Mouse (Mus musculus) liver, embryonic 13.5 days (tissue): ENCODE results near the gene Vmn2r70. TPM values are rescaled to one million over a fixed set of nuclear protein-coding genes. Genes with fewer than 3 reads are reported as not detected.

Experiments
- ATAC-seq: fragments of 200-750 bp; cut with Nextera tagmentation; 2 replicates; pipeline ENCODE4 v1.8.0; 2017; ENCODE audit warnings: low read depth, mild to moderate bottlenecking, moderate number of reproducible peaks, moderate library complexity
- DNase-seq: peaks from one replicate; pipeline ENCODE4 v3.0.0; 2022
- H3K27ac ChIP-seq: fragments of 300-500 bp; sonication (generic); 2 replicates; pipeline ENCODE4 v1.5.1; 2015; ENCODE audit warnings: moderate library complexity, mild to moderate bottlenecking, inconsistent platforms
- H3K27me3 ChIP-seq: fragments of 300-500 bp; sonication (generic); 2 replicates; pipeline ENCODE4 v1.6.1; 2015; ENCODE audit warnings: mild to moderate bottlenecking, inconsistent platforms
- H3K36me3 ChIP-seq: fragments of 300-500 bp; sonication (generic); 2 replicates; pipeline ENCODE4 v1.6.1; 2015; ENCODE audit warnings: mild to moderate bottlenecking, inconsistent platforms
- H3K4me1 ChIP-seq: fragments of 300-500 bp; sonication (generic); replicated peaks from 2 replicates; pipeline ENCODE4 v1.6.1; 2015; ENCODE audit warnings: inconsistent platforms
- H3K4me2 ChIP-seq: fragments of 300-500 bp; sonication (generic); 2 replicates; pipeline ENCODE4 v1.6.1; 2015; ENCODE audit warnings: inconsistent platforms, mild to moderate bottlenecking, moderate library complexity
- H3K4me3 ChIP-seq: fragments of 300-500 bp; sonication (generic); replicated peaks from 2 replicates; pipeline ENCODE4 v1.5.1; 2015; ENCODE audit warnings: mild to moderate bottlenecking, inconsistent platforms
- H3K9ac ChIP-seq: fragments of 300-500 bp; sonication (generic); 2 replicates; pipeline ENCODE4 v1.6.1; 2015; ENCODE audit warnings: mild to moderate bottlenecking, inconsistent platforms
- H3K9me3 ChIP-seq: fragments of 300-500 bp; sonication (generic); replicated peaks from 2 replicates; pipeline ENCODE4 v1.6.1; 2016; ENCODE audit warnings: inconsistent platforms
- WGBS: fragments of 180-500 bp; shearing (Covaris S2); methylation state at CpG from one replicate; pipeline ENCODE4 v1.1.7; 2015; ENCODE audit not compliant: insufficient replicate concordance; 5-methylcytosine and 5-hydroxymethylcytosine counted together
- polyA plus RNA-seq: library from polyadenylated mRNA; unstranded; fragments of >200 nt; fragmentation: Nextera tagmentation; extraction: Ambion mirVana; gene quantifications from 2 replicates; pipeline ENCODE4 v1.2.1, GENCODE M21; 2015

Gene Vmn2r70
- not detected in 2 replicates for polyA plus RNA-seq

DNA sequence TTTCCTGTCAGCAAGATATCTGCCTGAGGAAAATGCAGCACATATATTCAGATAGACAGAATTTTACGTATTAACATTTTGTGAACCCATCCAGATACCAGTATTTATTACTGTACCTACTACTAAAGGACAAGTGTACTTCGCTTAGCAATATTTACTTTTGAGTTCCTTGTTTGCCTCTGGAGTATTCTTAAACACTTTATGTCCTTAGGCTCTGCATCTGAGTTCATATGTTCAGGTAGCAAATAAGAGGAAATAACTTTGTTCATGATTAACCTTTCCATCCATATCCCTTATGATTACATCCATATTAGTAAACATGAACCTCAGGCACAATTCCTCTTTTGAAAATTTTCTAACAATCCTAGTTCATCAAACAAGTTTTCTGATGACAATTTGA lies at the start of gene Vmn2r70:
Gene Vmn2r70 (minus strand): TSS at position 101 of the 400 bp plus-strand sequence.
- Histone ChIP-seq H3K9me3 (no peaks in the 10 kb centered on the region), H3K36me3 (no peaks in the 10 kb centered on the region), H3K4me3 (no peak within 1 kb of the TSS), H3K9ac (no peak within 1 kb of the TSS), H3K4me2 (no peak within 1 kb of the TSS), H3K27ac (no peak within 1 kb of the TSS), H3K27me3 (no peaks in the 10 kb centered on the region), H3K4me1 (no peaks in the 10 kb centered on the region)
- WGBS = 69% methylated on average over 2 of the region's 2 CpGs
- DNase-seq (no peak), ATAC-seq (no peak)

DNA sequence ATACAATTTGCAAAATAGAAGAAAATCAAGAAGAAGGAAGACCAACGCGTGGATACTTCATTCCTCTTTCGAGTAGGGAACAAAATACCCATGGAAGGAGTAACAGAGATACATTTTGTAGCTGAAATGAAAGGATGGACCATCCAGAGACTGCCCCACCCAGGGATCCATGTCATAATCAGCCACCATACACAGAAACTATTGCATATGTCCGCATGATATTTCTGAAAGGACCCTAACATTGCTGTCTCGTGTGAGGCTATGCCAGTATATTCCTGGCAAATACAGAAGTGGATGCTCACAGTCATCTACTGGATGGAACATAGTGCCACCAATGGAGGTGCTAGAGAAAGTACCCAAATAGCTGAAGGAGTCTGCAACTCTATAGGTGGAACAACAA lies 6.2 kb downstream of the Vmn2r70 start, which contains the start of gene Vmn2r71:
Gene Vmn2r71 (plus strand): TSS at position 301 of the 400 bp plus-strand sequence.
- no peak within 1 kb of the TSS for H3K9ac ChIP-seq
- DNase-seq (no peak), ATAC-seq (no peak)
- no peaks in the 10 kb centered on the region for H3K27me3 ChIP-seq
- H3K9me3 ChIP-seq = no peaks in the 10 kb centered on the region
- H3K4me2 ChIP-seq = no peak within 1 kb of the TSS
- no peak within 1 kb of the TSS for H3K27ac ChIP-seq
- H3K4me3 ChIP-seq = no peak within 1 kb of the TSS
- H3K4me1 ChIP-seq = no peaks in the 10 kb centered on the region
- WGBS = 55% methylated on average over 5 of the region's 5 CpGs
- H3K36me3 ChIP-seq = no peaks in the 10 kb centered on the region

DNA sequence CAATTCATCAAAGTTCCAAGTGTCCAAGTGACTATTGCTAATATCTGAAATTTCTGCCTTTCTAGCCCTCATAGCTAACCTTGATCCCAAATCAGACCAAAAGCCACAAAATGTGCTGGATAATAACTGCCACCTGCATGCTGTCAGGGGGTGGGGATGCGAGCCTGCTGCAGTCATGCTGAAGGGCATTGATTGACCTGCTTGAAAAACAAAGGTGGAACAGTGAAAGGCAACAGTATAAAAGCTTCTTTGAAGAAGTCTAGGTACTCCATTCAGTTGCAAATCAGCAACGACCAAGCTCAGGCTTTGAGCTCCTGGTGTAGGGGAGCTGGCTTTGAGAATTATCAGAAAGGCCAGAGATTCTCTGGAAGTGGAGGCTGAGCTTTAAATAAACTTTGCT lies 25.9 kb downstream of the Vmn2r70 start:
- 54% methylated on average over 2 of the region's 2 CpGs for WGBS
- no peak overlapping the region for H3K9ac ChIP-seq
- H3K27ac ChIP-seq = no peak overlapping the region
- H3K4me2 ChIP-seq = no peak overlapping the region
- H3K4me3 ChIP-seq = no peak overlapping the region
- DNase-seq = no peak
- H3K36me3 ChIP-seq = no peaks in the 10 kb centered on the region
- H3K27me3 ChIP-seq = no peaks in the 10 kb centered on the region
- no peak for ATAC-seq
- H3K4me1 ChIP-seq = no peaks in the 10 kb centered on the region
- H3K9me3 ChIP-seq = no peaks in the 10 kb centered on the region

DNA sequence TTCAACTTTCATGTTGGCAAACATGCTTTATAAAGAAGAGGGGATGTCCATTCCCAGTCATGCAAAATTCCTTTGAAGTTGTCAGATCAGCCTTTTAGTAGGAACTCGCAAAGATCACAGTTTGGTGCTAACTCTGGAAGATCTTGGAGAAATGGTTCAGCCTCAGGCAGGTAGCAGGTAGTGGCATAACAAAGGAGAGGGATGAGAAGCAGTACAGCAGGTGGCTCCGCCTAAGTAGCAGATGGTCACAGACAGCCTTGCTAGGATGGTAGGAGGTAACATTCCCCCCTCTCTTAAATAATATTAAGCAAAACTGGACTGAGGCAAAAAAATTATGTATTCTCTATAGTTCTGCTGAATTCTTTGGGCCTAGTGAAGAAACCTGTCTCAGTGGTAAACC lies 26.9 kb downstream of the Vmn2r70 start:
- WGBS = 61% methylated on average over 2 of the region's 2 CpGs

More for the DNA sequence above, 26.9 kb downstream of the Vmn2r70 start:
- no peaks in the 10 kb centered on the region for H3K27me3 ChIP-seq
- no peaks in the 10 kb centered on the region for H3K4me1 ChIP-seq
- H3K9me3 ChIP-seq = no peaks in the 10 kb centered on the region
- ATAC-seq (no peak), DNase-seq (no peak)
- H3K27ac ChIP-seq = no peak overlapping the region
- H3K4me3 ChIP-seq = no peak overlapping the region
- H3K9ac ChIP-seq = no peak overlapping the region
- H3K36me3 ChIP-seq = no peaks in the 10 kb centered on the region
- H3K4me2 ChIP-seq = no peak overlapping the region

Other genes starting within 250 kb of the Vmn2r70 start
- gene Vmn2r69, start 153.3 kb downstream of the Vmn2r70 start, polyA plus RNA-seq = not detected in 2 replicates
- not detected in 2 replicates for gene Vmn2r71, start 6.1 kb downstream of the Vmn2r70 start, polyA plus RNA-seq
- gene Vmn2r72, start 185.9 kb upstream of the Vmn2r70 start, polyA plus RNA-seq = not detected in 2 replicates